Mouse (Mus musculus) activated CD4-positive, CD25-positive, alpha-beta regulatory T cell, adult 4 months (primary cell): ENCODE measurements around the gene Hck. TPM values are rescaled to one million over a fixed set of nuclear protein-coding genes. Genes with fewer than 3 reads are reported as not detected.

Experiments used
- ATAC-seq: one replicate; pipeline ENCODE4 v1.8.0; 2017
- polyA plus RNA-seq, 2 experiments: library from polyadenylated mRNA; unstranded; fragments of 100-300 nt; shearing (Covaris generic); gene quantifications; one replicate each; pipeline ENCODE4 v1.2.1; 2017

Hck gene
- polyA plus RNA-seq: under 1 TPM in 1 of 2 experiments, not detected in 1; 0.97 TPM

DNA sequence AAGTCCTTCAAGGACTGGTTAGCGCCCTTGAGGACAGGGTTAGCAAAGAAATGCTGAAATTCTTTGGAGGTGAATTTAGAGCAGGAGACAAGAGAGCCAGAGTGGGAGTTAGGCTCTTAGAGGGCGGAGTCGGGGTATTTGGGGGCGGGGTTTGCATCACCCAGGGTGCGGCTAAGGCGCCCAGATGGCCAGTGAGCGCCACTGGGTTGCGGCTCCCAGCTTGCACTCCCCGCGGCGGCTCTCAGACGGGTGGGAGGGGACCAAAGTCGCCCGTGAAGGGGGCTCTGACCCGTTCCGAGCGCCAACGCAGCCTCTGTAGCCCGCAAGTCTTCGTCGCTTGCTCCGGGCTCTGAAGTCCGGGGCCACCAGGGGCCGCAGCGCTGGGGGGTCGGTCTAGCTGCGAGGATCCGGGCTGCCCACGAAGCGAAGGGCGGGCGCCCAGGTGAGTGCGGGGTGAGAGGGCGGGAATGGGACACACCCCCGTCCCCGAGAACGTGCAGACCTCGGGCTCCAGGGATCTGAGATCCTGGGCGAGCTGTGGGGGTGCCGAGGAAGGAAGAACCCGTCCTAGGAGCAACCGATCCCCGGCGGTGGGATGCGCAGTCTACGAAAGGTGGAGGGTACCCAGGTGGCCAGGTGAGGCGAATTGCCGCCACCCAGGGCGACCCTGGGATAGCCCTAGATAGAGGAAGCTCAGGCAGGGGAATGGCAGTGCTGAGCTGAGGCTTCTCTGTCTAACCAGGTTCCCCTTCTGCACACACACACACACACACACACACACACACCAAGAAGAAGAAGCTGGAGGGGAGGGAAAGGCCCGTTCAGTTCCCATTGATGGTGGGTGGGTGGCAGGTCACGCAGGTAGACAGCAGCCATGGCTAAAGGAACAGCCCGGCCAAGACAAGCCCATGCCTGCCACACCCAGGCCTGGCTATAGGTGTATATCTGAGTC, at the start of gene Hck:
Hck (plus strand) TSS at position 156 of the 952 bp plus-strand sequence.
- ATAC-seq: no peak

DNA sequence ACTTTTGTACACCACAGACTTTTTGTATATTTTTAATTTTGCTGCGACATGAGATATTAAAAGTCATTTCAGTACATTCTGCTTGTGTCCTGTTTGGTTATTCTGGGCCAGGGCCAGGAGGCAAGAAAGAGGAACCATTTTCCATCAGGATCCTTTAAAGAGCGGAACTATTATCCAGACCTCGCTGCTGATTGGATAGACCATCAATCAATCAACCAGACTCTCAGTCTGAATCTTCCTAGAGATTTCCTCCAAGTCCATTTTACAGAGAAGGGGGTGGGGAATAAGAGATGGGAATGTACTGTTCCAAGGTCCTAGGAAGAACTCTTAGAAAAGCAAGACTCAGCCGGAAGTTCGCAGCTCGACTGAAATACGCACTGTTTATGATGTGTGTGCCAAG, 48.1 kb upstream of the Hck start:
- ATAC-seq: no peak

DNA sequence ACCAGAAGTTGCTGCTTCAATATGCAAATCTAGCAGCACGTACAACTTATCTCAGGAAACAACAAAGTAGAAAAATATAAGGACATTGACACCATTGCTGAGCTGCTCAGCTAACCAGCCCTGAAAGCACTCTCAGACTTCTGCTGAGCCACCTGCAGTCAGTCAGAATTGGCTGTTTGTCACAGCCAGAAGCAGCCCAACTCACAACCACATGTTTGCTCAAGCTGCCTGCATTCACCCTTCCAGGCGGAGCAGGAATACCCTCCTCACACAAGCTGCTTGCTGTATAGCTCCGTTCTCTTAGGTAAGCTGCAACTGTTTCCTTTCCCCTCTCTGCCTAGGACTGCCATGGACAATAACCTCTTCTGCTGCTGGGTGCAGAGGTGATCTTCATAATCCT, 44.9 kb upstream of the Hck start:
- ATAC-seq: no peak

DNA sequence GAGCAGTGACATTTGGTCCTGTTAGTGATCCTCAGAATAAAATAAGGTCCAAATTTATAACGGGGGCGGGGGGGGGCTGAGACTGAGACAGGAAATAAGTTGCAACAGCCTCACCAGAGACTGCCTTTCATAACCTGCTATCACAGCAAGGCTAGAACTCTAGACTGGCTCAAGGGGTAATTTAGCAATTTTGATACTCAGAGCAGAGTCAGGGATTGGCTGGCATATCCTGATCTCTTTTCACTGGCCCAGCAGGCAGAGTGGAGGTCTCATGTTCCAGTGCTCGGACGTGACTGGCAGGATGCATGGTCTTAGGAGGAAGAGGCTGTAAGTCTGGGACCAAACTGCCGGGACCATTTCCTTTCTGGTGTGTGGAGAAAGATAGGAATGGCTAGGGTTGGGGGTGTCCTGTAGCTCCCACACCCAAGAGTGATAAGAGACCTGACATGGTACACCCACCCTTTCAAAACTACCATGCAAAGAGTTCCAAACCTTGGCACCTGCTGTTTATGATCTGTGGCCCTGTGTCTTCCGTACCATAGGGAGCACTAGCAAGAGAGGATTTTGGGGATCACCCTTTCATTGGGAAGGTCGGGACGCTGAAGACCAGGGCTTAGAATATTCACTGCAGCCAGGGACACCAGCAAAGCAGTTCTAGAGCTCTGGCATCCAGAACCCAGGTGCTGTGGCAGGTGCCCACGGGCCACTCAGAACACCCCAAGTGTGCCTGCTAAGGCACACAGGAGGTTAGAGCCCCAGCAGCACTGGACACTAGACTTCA, 43.9 kb upstream of the Hck start:
- no peak for ATAC-seq

DNA sequence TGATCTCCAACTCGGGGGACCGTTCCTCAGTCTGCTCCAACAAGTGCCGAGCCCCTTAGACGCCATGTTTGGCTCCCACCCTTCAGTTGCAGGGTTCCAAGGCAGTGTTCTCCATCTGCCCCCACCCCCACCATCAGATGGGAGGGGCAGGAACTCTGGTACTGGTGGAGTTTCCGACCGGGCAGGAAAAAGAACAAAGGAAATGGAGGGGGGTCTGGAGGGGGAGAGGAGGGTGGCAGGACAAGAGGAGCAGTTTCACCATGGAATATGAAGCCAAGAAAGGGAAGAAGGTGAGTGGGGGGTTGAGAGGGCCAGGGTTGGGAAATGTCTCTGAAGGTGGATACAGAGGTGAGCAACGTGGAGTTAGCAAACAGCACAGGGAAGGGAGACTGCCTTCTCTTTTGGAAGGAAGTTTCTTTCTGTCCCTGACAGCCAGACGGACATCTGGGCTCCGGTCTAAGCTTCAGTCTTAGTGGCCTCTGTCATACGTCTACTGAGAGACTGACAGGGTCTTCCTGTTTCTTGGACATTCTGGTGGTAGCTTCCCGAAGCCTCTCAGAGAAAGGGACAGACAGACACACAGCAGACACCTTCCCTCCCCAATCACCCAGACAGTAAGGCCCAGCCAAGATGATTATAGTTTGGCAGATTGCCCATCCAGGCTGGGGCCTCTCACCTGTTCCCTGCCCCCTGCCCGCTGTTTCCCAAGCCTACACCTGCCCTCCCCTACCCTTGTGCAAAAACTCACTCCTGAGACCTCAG, 42.3 kb upstream of the Hck start, which contains the start of gene Ccm2l:
Ccm2l (plus strand) TSS at position 209 of the 762 bp plus-strand sequence.
- ATAC-seq: no peak

DNA sequence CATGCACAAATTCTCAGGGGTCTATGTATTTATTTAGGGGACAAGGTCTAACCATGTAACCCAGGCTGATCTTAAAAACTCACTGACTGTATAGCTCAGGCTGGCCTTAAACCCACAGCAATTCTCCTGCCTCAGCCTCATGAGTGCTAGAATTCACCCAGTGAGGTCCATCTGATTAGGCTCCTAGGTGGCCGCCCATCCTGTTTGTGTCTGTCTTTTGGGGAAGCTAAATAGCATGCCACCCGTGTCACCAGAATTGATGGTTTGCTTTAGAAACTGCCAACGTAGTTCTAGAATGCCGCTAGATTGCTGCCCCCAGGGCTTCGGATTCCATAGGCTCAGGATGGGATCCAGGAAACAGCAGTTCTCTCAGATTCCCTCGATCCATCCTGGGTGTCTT, 41.3 kb upstream of the Hck start:
- no peak for ATAC-seq

DNA sequence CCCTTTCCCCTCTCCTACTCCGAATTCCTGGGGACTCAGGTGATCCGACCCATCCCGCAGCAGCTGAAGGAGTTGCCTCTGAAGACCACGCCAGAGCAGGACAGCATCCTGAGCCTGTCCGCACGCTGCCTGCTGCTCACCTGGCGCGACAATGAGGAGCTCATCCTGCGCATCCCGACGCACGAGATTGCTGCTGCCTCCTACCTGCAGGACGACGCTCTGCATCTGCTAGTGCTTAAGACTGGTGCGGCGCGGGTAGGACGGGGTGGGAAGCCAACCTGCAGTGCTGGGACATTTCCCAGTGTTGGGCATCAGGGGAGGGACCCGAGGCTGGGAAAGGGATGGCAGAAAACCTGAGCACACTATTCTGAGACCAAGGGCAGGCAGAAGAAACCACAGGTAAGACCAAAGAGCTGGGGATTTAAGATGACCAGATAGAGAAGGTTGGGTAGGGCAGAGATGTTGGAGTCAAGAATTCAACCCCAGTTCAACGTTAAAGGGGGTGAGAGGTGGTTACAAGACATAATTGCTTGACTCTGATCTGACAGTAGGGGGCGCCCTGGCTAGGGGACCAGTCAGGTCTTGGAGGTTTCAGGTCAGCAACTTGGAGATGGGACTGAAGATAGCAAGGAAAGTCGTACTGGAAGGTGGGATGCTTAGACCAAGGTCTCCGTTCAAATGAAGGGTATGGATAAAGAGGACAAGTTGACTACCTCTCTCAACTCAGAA, 37.3 kb upstream of the Hck start:
- no peak for ATAC-seq

DNA sequence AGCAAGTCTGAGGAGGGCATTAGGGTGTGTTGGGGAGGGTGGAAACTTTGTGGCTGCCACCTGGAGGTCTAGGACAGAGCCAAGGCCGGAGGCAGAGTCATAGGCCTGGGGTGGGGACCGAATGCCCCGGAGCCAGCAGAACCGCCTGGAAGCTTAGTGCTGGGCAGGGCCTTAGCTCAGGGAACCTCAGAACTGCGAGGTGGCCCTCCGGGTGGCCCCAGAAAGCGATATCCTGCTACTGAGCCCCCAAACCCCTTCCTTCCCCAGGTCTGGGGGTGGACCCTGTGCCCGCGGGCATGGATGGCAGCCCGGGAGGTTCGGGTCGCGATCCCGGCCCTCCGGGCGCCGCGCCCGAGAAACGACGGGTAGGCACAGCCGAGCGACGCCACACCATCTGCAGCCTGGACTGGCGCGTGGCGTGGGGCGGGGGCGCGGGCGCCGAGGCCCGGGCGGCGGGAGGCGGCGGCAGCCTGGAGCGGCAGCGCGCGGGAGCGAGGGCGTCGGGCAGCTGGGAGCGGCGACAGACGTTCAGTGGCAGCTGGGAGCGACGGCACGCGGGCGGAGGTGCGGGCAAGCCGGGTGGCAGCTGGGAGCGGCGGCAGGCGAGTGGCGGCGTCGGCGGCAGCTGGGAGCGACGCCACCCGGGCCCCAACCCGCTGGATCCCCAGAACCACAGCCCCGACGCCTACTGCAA, 36.6 kb upstream of the Hck start:
- ATAC-seq: no peak

DNA sequence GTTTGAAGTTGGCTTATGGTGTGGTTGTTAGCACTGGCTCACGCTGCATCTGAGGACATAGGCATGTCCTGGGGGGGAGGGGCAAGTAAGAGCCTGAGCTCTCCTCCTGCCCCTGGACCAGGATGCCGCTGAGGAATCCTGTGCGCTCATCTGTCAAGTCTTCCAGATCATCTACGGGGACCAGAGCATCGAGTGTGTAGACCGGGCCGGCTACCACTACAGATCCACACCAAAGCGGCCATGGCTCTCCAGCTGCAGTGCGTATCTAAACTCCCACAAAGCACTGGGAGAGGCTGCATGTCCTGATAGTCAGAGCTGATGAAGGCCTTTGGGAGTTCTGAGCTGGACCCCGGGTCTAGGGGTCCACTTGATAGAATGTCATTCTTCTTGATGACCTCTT, 33.6 kb upstream of the Hck start:
- ATAC-seq: no peak

DNA sequence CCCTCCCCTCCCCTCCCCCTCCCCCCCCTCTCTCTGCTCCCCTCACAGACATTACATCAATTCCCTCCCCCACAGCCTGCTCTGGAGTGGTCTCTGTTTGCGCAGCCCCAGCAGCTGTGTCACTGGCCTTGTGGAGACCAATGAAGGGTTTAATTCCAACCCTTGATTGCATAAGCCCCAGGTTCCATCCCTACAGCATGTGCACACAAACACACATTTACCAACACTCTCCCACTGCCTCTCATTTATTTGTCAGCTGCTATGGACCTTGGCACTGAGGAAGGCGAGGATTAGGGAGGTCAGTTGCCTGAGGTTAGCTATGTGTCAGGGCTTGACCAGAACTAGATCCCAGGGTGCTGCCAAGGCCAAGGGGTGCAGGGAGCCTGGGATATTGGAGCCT, 32.3 kb upstream of the Hck start:
- no peak for ATAC-seq

DNA sequence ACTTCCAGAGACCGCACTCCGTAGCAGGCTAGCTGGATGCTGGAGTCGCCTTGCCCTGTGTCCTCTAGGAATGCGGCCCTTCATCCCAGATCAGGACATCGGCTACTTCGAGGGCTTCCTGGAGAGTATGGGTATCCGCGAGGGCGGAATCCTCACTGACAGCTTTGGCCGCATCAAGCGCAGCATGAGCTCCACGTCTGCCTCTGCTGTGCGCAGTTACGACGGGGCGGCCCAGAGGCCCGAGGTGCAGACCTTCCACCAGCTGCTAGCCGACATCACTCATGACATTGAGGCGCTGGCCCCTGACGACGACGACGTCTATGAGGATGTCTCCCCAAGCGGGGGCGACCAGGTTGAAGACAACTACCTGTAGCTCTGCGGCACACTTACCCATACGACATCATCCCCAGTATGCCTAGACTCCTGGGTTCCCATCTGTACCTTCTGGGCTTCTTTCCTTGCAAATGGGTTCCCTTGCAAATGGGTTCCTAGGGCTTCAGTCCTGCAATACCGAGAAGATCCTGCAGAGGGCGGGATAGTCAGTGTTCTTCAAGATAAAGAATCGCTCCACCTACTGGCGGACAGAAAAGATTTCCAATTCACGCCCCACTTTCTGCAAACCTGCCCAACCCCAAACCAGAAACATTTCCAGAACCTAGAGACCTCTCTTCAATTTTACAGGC, 27.3 kb upstream of the Hck start:
- ATAC-seq: peak; percentile 54

DNA sequence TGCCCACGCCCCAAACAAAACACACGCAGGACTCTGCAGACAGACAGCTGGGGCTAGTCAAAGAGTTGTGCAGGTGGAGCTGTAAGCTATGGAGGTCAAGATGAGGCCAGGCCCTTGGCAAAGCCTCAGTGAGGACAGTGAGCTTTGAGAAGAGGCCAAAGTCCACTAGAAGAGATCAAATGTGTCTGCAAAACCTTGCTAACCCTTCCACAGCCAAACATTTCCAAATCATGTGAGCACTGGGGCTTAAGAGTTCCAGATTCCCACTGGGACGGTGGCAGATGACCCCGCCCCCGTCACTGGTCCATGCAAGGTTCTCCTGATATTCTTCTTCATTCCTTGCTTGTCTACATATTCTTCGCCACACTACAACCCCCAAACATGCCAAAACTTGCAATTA, 26.4 kb upstream of the Hck start:
- no peak for ATAC-seq

DNA sequence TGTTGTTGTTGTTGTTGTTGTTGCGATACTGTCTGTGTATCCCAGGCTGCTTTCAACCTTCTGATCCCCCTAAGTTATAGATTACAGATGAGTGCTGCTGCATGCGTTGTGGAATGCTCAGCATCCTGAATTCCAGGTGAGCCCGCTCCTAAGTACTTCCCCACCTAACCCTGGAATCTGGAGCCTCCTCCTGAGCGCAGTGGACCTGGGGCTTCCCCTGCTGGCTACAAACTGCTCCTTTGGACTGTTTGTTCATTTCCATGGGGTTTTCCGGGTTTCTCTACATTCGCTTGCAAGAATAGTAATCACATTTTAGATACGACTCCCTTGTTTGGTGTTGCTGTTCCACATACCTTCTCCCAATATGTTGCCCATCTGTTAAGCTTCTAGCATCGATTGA, 25.0 kb upstream of the Hck start:
- ATAC-seq: no peak

DNA sequence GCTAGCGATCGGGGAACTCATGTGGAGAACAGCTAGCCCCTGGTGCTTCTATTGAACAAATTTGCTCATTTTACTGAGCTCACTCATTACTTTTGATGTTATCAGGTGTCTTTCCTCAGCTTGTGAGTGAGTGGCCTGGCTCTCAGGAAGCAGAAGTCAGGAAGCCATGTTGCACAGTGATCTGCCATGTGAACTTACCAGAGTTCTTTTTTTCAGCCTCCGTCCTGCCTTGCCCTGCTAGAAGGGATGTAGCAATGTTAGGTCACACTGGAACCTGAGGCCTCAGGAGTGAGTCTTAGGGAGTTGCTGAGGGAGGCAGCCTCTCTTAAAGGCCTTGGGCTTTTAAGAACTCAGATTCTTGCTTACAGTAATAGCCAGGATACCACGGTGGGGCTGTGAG, 24.4 kb upstream of the Hck start:
- no peak for ATAC-seq

DNA sequence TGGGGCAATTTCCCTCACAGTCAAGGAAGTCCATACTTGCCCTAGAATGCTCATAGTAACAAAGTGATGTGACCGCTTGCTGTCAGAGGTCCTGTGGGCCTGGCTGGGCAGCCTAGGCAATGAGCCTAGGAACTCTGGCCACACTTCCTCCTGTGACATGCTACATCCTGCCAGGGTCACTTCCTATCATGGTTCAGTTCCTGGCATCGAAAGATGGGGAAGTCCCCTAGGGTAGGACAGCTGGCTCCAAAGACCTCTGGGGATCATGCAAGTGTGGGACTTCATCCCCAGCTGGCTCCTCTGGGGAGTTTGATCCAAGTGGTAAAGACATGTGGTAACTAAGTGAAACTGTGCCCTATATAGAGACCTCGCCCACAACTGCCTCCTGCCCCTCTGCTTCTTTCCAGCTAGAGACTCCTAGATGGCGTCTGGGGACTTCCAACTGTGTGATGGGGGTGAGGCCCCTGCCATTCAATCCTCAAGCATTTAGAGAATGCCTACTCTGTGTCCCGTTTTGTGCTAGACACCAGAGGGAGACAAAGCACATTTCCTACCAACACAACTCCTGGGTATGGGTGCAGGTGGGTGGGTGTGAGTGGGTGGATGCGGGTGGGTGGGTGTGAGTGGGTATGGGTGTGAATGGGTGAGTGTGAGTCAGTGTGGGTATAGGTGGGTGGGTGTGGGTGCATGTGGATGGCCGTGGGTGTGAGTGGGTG, 23.8 kb upstream of the Hck start:
- ATAC-seq: no peak

DNA sequence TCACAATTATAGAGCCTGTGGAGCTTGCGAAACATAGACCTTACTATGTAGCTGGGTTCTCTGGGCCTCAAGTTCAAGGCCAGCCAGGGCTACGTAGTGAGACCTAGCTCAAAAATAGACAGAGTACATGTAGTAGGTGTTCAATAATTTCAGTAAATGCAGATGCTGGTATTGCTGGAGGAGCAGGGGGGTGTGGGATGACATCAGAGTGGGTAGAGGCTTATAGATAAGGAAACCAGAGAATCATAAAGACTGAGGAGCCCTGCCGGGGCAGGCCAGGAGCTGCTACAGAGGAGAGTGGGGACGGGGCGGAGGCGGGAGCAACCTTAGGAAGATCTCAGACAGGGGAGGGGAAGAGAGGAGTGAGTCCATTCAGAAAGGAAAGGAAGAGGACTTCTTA, 22.7 kb upstream of the Hck start:
- ATAC-seq: no peak

DNA sequence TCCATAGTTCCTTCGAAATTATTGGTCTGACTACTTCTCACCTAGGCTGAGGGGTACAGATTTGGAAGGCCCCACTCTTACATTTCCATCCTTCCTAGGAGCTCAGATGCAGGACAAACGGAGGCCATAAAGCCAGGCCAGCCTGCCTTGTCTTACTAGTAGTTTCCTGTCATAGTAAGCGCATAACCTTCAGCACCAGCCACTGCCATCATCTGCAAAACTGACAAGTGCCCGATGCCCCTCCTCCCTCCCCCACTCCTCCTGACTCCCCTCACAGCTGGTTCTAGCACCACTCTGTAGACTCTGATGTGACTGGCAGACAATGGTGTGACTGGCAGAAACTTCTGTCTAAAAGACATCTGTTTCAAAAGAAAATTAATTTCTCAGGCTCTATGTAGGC, 22.1 kb upstream of the Hck start:
- no peak for ATAC-seq

DNA sequence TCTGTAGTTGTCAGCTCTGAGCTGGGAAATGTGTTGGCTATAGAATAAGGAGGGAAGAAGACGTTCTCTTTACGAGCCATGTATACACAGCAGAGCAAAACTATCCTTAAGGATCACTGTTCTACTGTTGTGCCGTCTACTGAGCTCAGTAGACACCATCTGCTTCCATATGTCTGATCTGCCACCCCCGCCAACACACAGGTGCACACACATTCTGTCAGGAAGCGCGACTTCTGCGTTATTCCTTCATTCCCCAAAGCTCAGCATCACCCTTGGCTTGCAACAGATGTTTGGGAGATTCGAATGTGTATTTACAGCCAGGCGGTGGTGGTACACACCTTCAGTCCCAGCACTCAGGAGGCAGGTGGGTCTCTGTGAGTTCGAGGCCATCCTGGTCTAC, 21.2 kb upstream of the Hck start:
- ATAC-seq: no peak

DNA sequence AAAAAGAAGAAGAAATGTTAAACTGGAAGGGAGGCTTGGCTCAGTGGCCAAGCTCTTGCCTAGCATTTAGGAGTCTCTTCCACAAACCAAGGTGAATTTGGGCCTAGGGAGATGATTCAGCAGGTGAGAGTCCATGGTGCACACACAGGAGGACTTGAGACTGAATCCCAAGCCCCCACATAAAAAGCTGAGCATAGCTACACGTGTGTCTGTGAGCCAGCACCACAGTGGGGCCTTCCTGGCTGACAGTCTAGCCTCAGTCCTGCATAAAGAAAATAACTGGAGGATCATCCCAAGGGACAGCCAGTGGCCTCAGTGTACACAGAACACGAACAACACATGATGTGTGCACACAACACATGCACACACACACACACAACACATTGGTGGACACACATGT, 19.0 kb upstream of the Hck start:
- no peak for ATAC-seq

DNA sequence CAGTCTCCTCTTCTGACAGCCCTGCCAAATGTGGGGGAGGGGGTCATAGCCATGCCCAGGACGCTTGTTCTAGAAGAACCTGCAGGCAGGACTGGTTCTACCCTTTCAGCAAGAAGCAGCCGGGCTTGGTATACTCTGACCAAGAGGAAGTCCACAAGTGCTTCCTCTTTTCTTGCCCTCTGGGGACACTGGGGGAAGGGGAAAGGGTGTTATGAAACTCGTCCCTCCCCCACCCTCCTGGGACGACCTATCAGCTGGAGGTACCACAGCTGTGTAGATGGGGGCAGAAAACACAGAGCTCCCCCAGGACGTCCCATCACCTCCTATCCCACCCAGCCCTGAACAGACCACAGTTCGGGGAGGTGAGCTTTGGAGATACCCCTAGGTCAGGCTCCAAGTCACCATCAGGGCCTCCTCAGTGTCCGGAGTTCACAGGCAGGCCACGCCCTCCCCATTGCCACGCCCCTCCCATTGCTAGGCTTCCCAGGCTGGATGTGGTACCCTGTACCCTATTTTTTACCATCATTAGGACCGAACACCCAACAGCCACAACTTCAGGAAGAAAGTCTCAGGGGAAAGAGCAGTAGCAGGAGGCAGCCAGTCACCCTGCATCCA, 17.6 kb upstream of the Hck start:
- no peak for ATAC-seq
